Mouse (Mus musculus) 3T3-L1 (cell line): ENCODE measurements at regions not wholly inside any gene's neighbourhood (a gene's known extent, or its start where the extent isn't known, plus 50 kb on each side); places are given as distances from the start of the nearest gene placed in this dataset.
"Not testable (repeated sequence)": the region's sequence is repeated elsewhere in the genome, so short reads cannot be mapped to it uniquely, and the experiment has no call there.

Source experiments
- DNase-seq: peaks from one replicate; pipeline ENCODE4 v3.0.0-alpha.2; 2015; ENCODE audit warnings: low read depth, low spot score

- DNase-seq: no peak
These were observed 341.8 kb upstream of the 3110018I06Rik start for GRCm38 (mm10) chr12:107146608-107147121.

GRCm38 (mm10) chr12:107148451-107148850 lies 340.0 kb upstream of the 3110018I06Rik start:
- DNase-seq: no peak

GRCm38 (mm10) chr12:107151089-107151488 lies 337.3 kb upstream of the 3110018I06Rik start:
- DNase-seq: no peak

GRCm38 (mm10) chr12:107154668-107155067 lies 333.8 kb upstream of the 3110018I06Rik start:
- DNase-seq: no peak

GRCm38 (mm10) chr12:107156791-107157428 lies 331.5 kb upstream of the 3110018I06Rik start:
- no peak for DNase-seq

- DNase-seq: no peak
These were observed 329.3 kb upstream of the 3110018I06Rik start for GRCm38 (mm10) chr12:107159126-107159525.

GRCm38 (mm10) chr12:107160137-107160536 lies 328.3 kb upstream of the 3110018I06Rik start:
- no peak for DNase-seq

GRCm38 (mm10) chr12:107160628-107161027 lies 327.8 kb upstream of the 3110018I06Rik start:
- no peak for DNase-seq

- no peak for DNase-seq
These were observed 317.5 kb upstream of the 3110018I06Rik start for GRCm38 (mm10) chr12:107170926-107171325.

GRCm38 (mm10) chr12:107171676-107172075 lies 316.8 kb upstream of the 3110018I06Rik start:
- DNase-seq: no peak

- DNase-seq: no peak
These were observed 309.8 kb upstream of the 3110018I06Rik start for GRCm38 (mm10) chr12:107178676-107179075.

- DNase-seq: no peak
These were observed 307.9 kb upstream of the 3110018I06Rik start for GRCm38 (mm10) chr12:107180501-107180900.

GRCm38 (mm10) chr12:107181291-107181690 lies 307.1 kb upstream of the 3110018I06Rik start:
- DNase-seq: no peak

- no peak for DNase-seq
These were observed 306.3 kb upstream of the 3110018I06Rik start for GRCm38 (mm10) chr12:107182091-107182655.

GRCm38 (mm10) chr12:107183283-107183682 lies 305.1 kb upstream of the 3110018I06Rik start:
- DNase-seq: no peak

GRCm38 (mm10) chr12:107184426-107184825 lies 304.0 kb upstream of the 3110018I06Rik start:
- DNase-seq: no peak

GRCm38 (mm10) chr12:107186361-107186760 lies 302.1 kb upstream of the 3110018I06Rik start:
- DNase-seq: no peak

- DNase-seq: no peak
These were observed 300.4 kb upstream of the 3110018I06Rik start for GRCm38 (mm10) chr12:107188055-107188454.

- no peak for DNase-seq
These were observed 289.9 kb upstream of the 3110018I06Rik start for GRCm38 (mm10) chr12:107198389-107199018.

GRCm38 (mm10) chr12:107200903-107201302 lies 287.5 kb upstream of the 3110018I06Rik start:
- DNase-seq: no peak

GRCm38 (mm10) chr12:107208826-107209225 lies 279.6 kb upstream of the 3110018I06Rik start:
- not testable (repeated sequence) for DNase-seq

GRCm38 (mm10) chr12:107212826-107213225 lies 275.6 kb upstream of the 3110018I06Rik start:
- no peak for DNase-seq

GRCm38 (mm10) chr12:107216119-107216518 lies 272.3 kb upstream of the 3110018I06Rik start:
- DNase-seq: no peak
